Mouse (Mus musculus): ENCODE data around the gene Rbm12.

DNA sequence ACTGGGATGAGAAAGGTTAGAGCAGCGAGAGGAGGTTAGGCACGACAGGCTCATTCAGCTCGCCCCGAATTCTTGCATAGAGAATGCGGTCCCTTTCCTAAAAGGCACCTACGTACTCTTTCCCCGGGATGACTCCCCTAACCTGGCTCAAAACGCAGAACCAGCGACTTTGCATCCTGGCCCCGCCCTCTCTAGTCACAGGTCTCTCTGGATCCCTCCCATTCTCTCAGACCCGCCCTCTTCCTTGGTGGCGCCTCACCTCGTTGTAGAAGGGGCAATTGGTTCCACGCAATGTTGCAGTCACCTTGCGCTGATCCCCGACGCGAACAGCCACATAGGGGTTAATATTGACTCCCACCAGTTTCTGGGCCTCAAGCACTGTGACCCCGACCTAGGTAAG is 63.8 kb downstream of the Rbm12 start:
- no peak for TF ChIP-seq CTCF (IDR thresholded peaks at IDR 0.05; ENCODE audit: borderline replicate concordance, insufficient read depth, low read depth, low read length)
- TF ChIP-seq POLR2A (IDR thresholded peaks at IDR 0.05; ENCODE audit: borderline replicate concordance, insufficient read depth, low read length): no peak
